Mouse (Mus musculus) hematopoietic multipotent progenitor cell, adult 10-12 weeks (in vitro differentiated cells): ENCODE data around the gene Olfr1214. TPM values are rescaled to one million over a fixed set of nuclear protein-coding genes. Genes with fewer than 3 reads are reported as not detected.

Experiments
- polyA plus RNA-seq: library from polyadenylated mRNA; stranded (reverse); fragments of >175 nt; gene quantifications from 2 replicates; pipeline ENCODE4 v1.2.3, GENCODE M21; 2012; ENCODE audit warnings: low replicate concordance

Olfr1214 gene
- not detected in 2 replicates for polyA plus RNA-seq

GRCm38 (mm10) chr2:88992553-88992952 lies at the start of gene Olfr1214:
TSS of gene Olfr1214 (minus strand) at chr2:88992653.

GRCm38 (mm10) chr2:89031965-89032364 lies 39.5 kb upstream of the Olfr1214 start, which contains the start of gene Olfr1217:
TSS of gene Olfr1217 (minus strand) at chr2:89032065.

GRCm38 (mm10) chr2:89018240-89018639 lies 25.8 kb upstream of the Olfr1214 start, which contains the start of gene Olfr1216:
TSS of gene Olfr1216 (minus strand) at chr2:89018340.

GRCm38 (mm10) chr2:89006873-89007272 lies 14.4 kb upstream of the Olfr1214 start, which contains the start of gene Olfr1215:
TSS of gene Olfr1215 (minus strand) at chr2:89006973.

GRCm38 (mm10) chr2:88980181-88980580 lies 12.3 kb downstream of the Olfr1214 start, which contains the start of gene Gm13762:
TSS of gene Gm13762 (minus strand) at chr2:88980281.

GRCm38 (mm10) chr2:88953669-88954068 lies 38.8 kb downstream of the Olfr1214 start, which contains the start of gene Olfr1212:
TSS of gene Olfr1212 (plus strand) at chr2:88953969.

GRCm38 (mm10) chr2:88938011-88938410 lies 54.4 kb downstream of the Olfr1214 start, which contains the start of gene Olfr1211:
TSS of gene Olfr1211 (minus strand) at chr2:88938111.

Other genes with a start within 250 kb of the Olfr1214 start
- gene Olfr1198, start 241.3 kb downstream of the Olfr1214 start, polyA plus RNA-seq, result not detected in 2 replicates
- not detected in 2 replicates for gene Olfr1199, start 232.2 kb downstream of the Olfr1214 start, polyA plus RNA-seq
- gene Olfr1200, start 222.2 kb downstream of the Olfr1214 start, polyA plus RNA-seq, result not detected in 2 replicates
- not detected in 2 replicates for gene Olfr1201, start 199.6 kb downstream of the Olfr1214 start, polyA plus RNA-seq
- not detected in 2 replicates for gene Olfr1202, start 178.2 kb downstream of the Olfr1214 start, polyA plus RNA-seq
- not detected in 2 replicates for gene Olfr1205, start 162.9 kb downstream of the Olfr1214 start, polyA plus RNA-seq
- not detected in 2 replicates for gene Olfr1204, start 143.4 kb downstream of the Olfr1214 start, polyA plus RNA-seq
- gene Olfr1206, start 129.4 kb downstream of the Olfr1214 start, polyA plus RNA-seq, result not detected in 2 replicates
- gene Olfr1208, start 90.3 kb downstream of the Olfr1214 start, polyA plus RNA-seq, result not detected in 2 replicates
- not detected in 2 replicates for gene Olfr1209, start 77.5 kb downstream of the Olfr1214 start, polyA plus RNA-seq
- 0.03 TPM in 1 of 2 replicates, not detected in the other for gene Olfr1211, start 54.5 kb downstream of the Olfr1214 start, polyA plus RNA-seq
- gene Olfr1212, start 38.7 kb downstream of the Olfr1214 start, polyA plus RNA-seq, result not detected in 2 replicates
- not detected in 2 replicates for gene Gm13762, start 12.4 kb downstream of the Olfr1214 start, polyA plus RNA-seq
- not detected in 2 replicates for gene Olfr1215, start 14.3 kb upstream of the Olfr1214 start, polyA plus RNA-seq
- not detected in 2 replicates for gene Olfr1216, start 25.7 kb upstream of the Olfr1214 start, polyA plus RNA-seq
- gene Olfr1217, start 39.4 kb upstream of the Olfr1214 start, polyA plus RNA-seq, result not detected in 2 replicates
- not detected in 2 replicates for gene Olfr1218, start 68.5 kb upstream of the Olfr1214 start, polyA plus RNA-seq
- gene Olfr1219, start 90.9 kb upstream of the Olfr1214 start, polyA plus RNA-seq, result not detected in 2 replicates
- gene Olfr1220, start 114.2 kb upstream of the Olfr1214 start, polyA plus RNA-seq, result not detected in 2 replicates
- gene Olfr1221, start 124.6 kb upstream of the Olfr1214 start, polyA plus RNA-seq, result not detected in 2 replicates
- gene Olfr1222, start 140.4 kb upstream of the Olfr1214 start, polyA plus RNA-seq, result not detected in 2 replicates
- not detected in 2 replicates for gene Olfr1223, start 158.9 kb upstream of the Olfr1214 start, polyA plus RNA-seq
- not detected in 2 replicates for gene Olfr1224-ps1, start 171.4 kb upstream of the Olfr1214 start, polyA plus RNA-seq
- not detected in 2 replicates for gene Olfr1225, start 182.0 kb upstream of the Olfr1214 start, polyA plus RNA-seq
- gene Olfr1226, start 207.4 kb upstream of the Olfr1214 start, polyA plus RNA-seq, result not detected in 2 replicates